Mouse (Mus musculus): ENCODE measurements around the gene Taf1d. TPM values are rescaled to one million over a fixed set of nuclear protein-coding genes. Genes with fewer than 3 reads are reported as not detected.
"Not testable (repeated sequence)": the region's sequence is repeated elsewhere in the genome, so short reads cannot be mapped to it uniquely, and the experiment has no call there.

Taf1d gene
- polyA plus RNA-seq, 1 experiment, result 370 TPM

GRCm38 (mm10) chr9:15310179-15310578 lies 4.2 kb downstream of the Taf1d start:
- Histone ChIP-seq H3K27ac (ENCODE audit: control insufficient read depth, insufficient read depth, low read depth, low read length, poor library complexity) (no peak overlapping the region), H3K4me1 (ENCODE audit: control insufficient read depth, insufficient read depth, low read length) (peaks cover 1% of the 10 kb centered on the region; the same call in 1 of the 2 replicates), H3K4me3 (replicated peaks; ENCODE audit: control insufficient read depth, low read depth, low read length) (no peak overlapping the region)
- WGBS, result 92% methylated on average over 1 of the region's 1 CpGs
- TF ChIP-seq CTCF (IDR thresholded peaks at IDR 0.05; ENCODE audit: control insufficient read depth, insufficient read depth, low read length) (no peak), POLR2A (IDR thresholded peaks at IDR 0.05; ENCODE audit: borderline replicate concordance, control insufficient read depth, low read depth, low read length) (no peak)

GRCm38 (mm10) chr9:15312054-15312735 lies 6.2 kb downstream of the Taf1d start:
- WGBS, result 68% methylated on average over 2 of the region's 2 CpGs
- no peak for TF ChIP-seq CTCF (IDR thresholded peaks at IDR 0.05; ENCODE audit: control insufficient read depth, insufficient read depth, low read length)
- no peak for TF ChIP-seq POLR2A (IDR thresholded peaks at IDR 0.05; ENCODE audit: borderline replicate concordance, control insufficient read depth, low read depth, low read length)

GRCm38 (mm10) chr9:15313633-15314032 lies 7.6 kb downstream of the Taf1d start:
- no peak overlapping the region for H3K4me3 ChIP-seq (replicated peaks; ENCODE audit: control insufficient read depth, low read depth, low read length)
- WGBS, result 60% methylated on average over 5 of the region's 5 CpGs
- no peak for TF ChIP-seq CTCF (IDR thresholded peaks at IDR 0.05; ENCODE audit: control insufficient read depth, insufficient read depth, low read length)
- no peak for TF ChIP-seq POLR2A (IDR thresholded peaks at IDR 0.05; ENCODE audit: borderline replicate concordance, control insufficient read depth, low read depth, low read length)

More at GRCm38 (mm10) chr9:15312054-15312735, 6.2 kb downstream of the Taf1d start:
- no peak overlapping the region for H3K4me3 ChIP-seq (replicated peaks; ENCODE audit: control insufficient read depth, low read depth, low read length)
- H3K27ac ChIP-seq (ENCODE audit: control insufficient read depth, insufficient read depth, low read depth, low read length, poor library complexity), result no peak overlapping the region
- H3K4me1 ChIP-seq (ENCODE audit: control insufficient read depth, insufficient read depth, low read length), result no peaks in the 10 kb centered on the region; the same call in 1 of the 2 replicates

GRCm38 (mm10) chr9:15314619-15315018 lies 8.6 kb downstream of the Taf1d start:
- TF ChIP-seq POLR2A (IDR thresholded peaks at IDR 0.05; ENCODE audit: borderline replicate concordance, control insufficient read depth, low read depth, low read length), result no peak
- TF ChIP-seq CTCF (IDR thresholded peaks at IDR 0.05; ENCODE audit: control insufficient read depth, insufficient read depth, low read length), result no peak
- Histone ChIP-seq H3K4me3 (replicated peaks; ENCODE audit: control insufficient read depth, low read depth, low read length) (no peak overlapping the region), H3K27ac (ENCODE audit: control insufficient read depth, insufficient read depth, low read depth, low read length, poor library complexity) (no peak overlapping the region), H3K4me1 (ENCODE audit: control insufficient read depth, insufficient read depth, low read length) (no peaks in the 10 kb centered on the region)
- WGBS, result 83% methylated on average over 1 of the region's 1 CpGs

More at GRCm38 (mm10) chr9:15313633-15314032, 7.6 kb downstream of the Taf1d start:
- Histone ChIP-seq H3K27ac (ENCODE audit: control insufficient read depth, insufficient read depth, low read depth, low read length, poor library complexity) (no peak overlapping the region), H3K4me1 (ENCODE audit: control insufficient read depth, insufficient read depth, low read length) (no peaks in the 10 kb centered on the region)

- 81% methylated on average over 2 of the region's 2 CpGs for WGBS
- H3K4me3 ChIP-seq (replicated peaks; ENCODE audit: control insufficient read depth, low read depth, low read length); H3K4me1 ChIP-seq (ENCODE audit: control insufficient read depth, insufficient read depth, low read length); H3K27ac ChIP-seq (ENCODE audit: control insufficient read depth, insufficient read depth, low read depth, low read length, poor library complexity): not testable (repeated sequence)
Observed at GRCm38 (mm10) chr9:15316296-15316695, 10.3 kb downstream of the Taf1d start.

GRCm38 (mm10) chr9:15317223-15318169 lies 11.5 kb downstream of the Taf1d start:
- Histone ChIP-seq H3K27ac (ENCODE audit: control insufficient read depth, insufficient read depth, low read depth, low read length, poor library complexity) (no peak overlapping the region), H3K4me1 (ENCODE audit: control insufficient read depth, insufficient read depth, low read length) (no peaks in the 10 kb centered on the region), H3K4me3 (replicated peaks; ENCODE audit: control insufficient read depth, low read depth, low read length) (no peak overlapping the region)
- TF ChIP-seq CTCF (IDR thresholded peaks at IDR 0.05; ENCODE audit: control insufficient read depth, insufficient read depth, low read length), result no peak
- TF ChIP-seq POLR2A (IDR thresholded peaks at IDR 0.05; ENCODE audit: borderline replicate concordance, control insufficient read depth, low read depth, low read length), result no peak
- 67% methylated on average over 5 of the region's 5 CpGs for WGBS

- Histone ChIP-seq H3K27ac (ENCODE audit: control insufficient read depth, insufficient read depth, low read depth, low read length, poor library complexity) (no peak overlapping the region), H3K4me1 (ENCODE audit: control insufficient read depth, insufficient read depth, low read length) (no peaks in the 10 kb centered on the region), H3K4me3 (replicated peaks; ENCODE audit: control insufficient read depth, low read depth, low read length) (no peak overlapping the region)
- TF ChIP-seq CTCF (IDR thresholded peaks at IDR 0.05; ENCODE audit: control insufficient read depth, insufficient read depth, low read length) (no peak), POLR2A (IDR thresholded peaks at IDR 0.05; ENCODE audit: borderline replicate concordance, control insufficient read depth, low read depth, low read length) (no peak)
- WGBS, result 81% methylated on average over 2 of the region's 2 CpGs
Observed at GRCm38 (mm10) chr9:15318170-15318742, 12.2 kb downstream of the Taf1d start.

GRCm38 (mm10) chr9:15337776-15338175 lies 31.8 kb downstream of the Taf1d start:
- H3K27ac ChIP-seq (ENCODE audit: control insufficient read depth, insufficient read depth, low read depth, low read length, poor library complexity), result no peak overlapping the region
- no peak overlapping the region for H3K4me3 ChIP-seq (replicated peaks; ENCODE audit: control insufficient read depth, low read depth, low read length)
- 94% methylated on average over 4 of the region's 4 CpGs for WGBS
- no peaks in the 10 kb centered on the region for H3K4me1 ChIP-seq (ENCODE audit: control insufficient read depth, insufficient read depth, low read length)
- TF ChIP-seq POLR2A (IDR thresholded peaks at IDR 0.05; ENCODE audit: borderline replicate concordance, control insufficient read depth, low read depth, low read length), result no peak
- TF ChIP-seq CTCF (IDR thresholded peaks at IDR 0.05; ENCODE audit: control insufficient read depth, insufficient read depth, low read length), result no peak
